Mouse (Mus musculus) CH12.LX (cell line): Measurements from ENCODE around the gene Ensa. TPM values are rescaled to one million over a fixed set of nuclear protein-coding genes. Genes with fewer than 3 reads are reported as not detected.
"Not testable (repeated sequence)": the region's sequence is repeated elsewhere in the genome, so short reads cannot be mapped to it uniquely, and the experiment has no call there.

ENCODE experiments used
- DNase-seq: peaks from one replicate; pipeline ENCODE4 v3.0.0-alpha.2; 2013; ENCODE audit errors: extremely low read depth
- H3K27ac ChIP-seq: 2 replicates; pipeline ENCODE4 v1.5.1; 2012; ENCODE audit warnings: low read depth, mild to moderate bottlenecking, control low read depth, moderate library complexity; ENCODE audit not compliant: insufficient read depth
- H3K27me3 ChIP-seq: replicated peaks from 2 replicates; pipeline ENCODE3; 2012; ENCODE audit warnings: inconsistent platforms
- H3K36me3 ChIP-seq, 2 experiments: replicated peaks in 1 of 2; 2 replicates each; pipeline versions ENCODE3 to v1.6.1; 2012; ENCODE audit warnings: inconsistent platforms in 1 of 2, low read length in 1 of 2, mild to moderate bottlenecking in 1 of 2, mixed read lengths in 1 of 2, moderate library complexity in 1 of 2; ENCODE audit not compliant: control insufficient read depth in 1 of 2, insufficient read depth in 1 of 2
- H3K4me1 ChIP-seq, 2 experiments: 2 replicates each; pipeline ENCODE4 v1.6.1; 2012; ENCODE audit warnings: inconsistent platforms in 1 of 2, moderate library complexity in 1 of 2; ENCODE audit not compliant: insufficient read depth in 2 of 2, control insufficient read depth in 1 of 2
- H3K4me2 ChIP-seq: 2 replicates; pipeline ENCODE4 v1.6.1; 2012; ENCODE audit warnings: low read depth, mild to moderate bottlenecking, control low read depth; ENCODE audit not compliant: poor library complexity, insufficient read depth, severe bottlenecking
- H3K4me3 ChIP-seq, 3 experiments: fragments of 150-350 bp in 1 of 3; sonication (generic) in 1 of 3; replicated peaks in 1 of 3; 2 replicates each; pipeline versions ENCODE3 to v1.5.1; 2011 to 2012; ENCODE audit warnings: low read depth in 2 of 3, low read length in 2 of 3, mild to moderate bottlenecking in 2 of 3, moderate library complexity in 2 of 3, control low read depth in 1 of 3, improper control_type of control experiment in 1 of 3, inconsistent platforms in 1 of 3, mixed read lengths in 1 of 3; ENCODE audit not compliant: poor library complexity in 1 of 3
- H3K79me2 ChIP-seq: replicated peaks from 2 replicates; pipeline ENCODE4 v1.6.1; 2012; ENCODE audit warnings: mild to moderate bottlenecking, moderate library complexity; ENCODE audit not compliant: control insufficient read depth, poor library complexity, insufficient read depth, severe bottlenecking; ENCODE audit errors: extremely low read depth
- H3K9ac ChIP-seq: 2 replicates; pipeline ENCODE4 v1.6.1; 2012; ENCODE audit warnings: low read depth, mild to moderate bottlenecking, control low read depth, moderate library complexity; ENCODE audit not compliant: insufficient read depth
- H3K9me3 ChIP-seq: replicated peaks from 2 replicates; pipeline ENCODE3; 2012; ENCODE audit warnings: low read length, inconsistent platforms, mixed read lengths
- CHD1 ChIP-seq: IDR thresholded peaks from 2 replicates; pipeline ENCODE4 v1.6.1; 2012; ENCODE audit warnings: low read depth, low read length, improper control_type of control experiment, inconsistent platforms
- CHD2 ChIP-seq: IDR thresholded peaks from 2 replicates; pipeline ENCODE4 v1.6.1; 2011; ENCODE audit warnings: low read length, improper control_type of control experiment
- CTCF ChIP-seq, 2 experiments: IDR thresholded peaks in 1 of 2; conservative IDR thresholded peaks in 1 of 2; 2 replicates each; pipeline ENCODE4 v1.5.1; 2011 to 2012; ENCODE audit warnings: low read depth in 2 of 2, low read length in 2 of 2, improper control_type of control experiment in 1 of 2, inconsistent platforms in 1 of 2, mild to moderate bottlenecking in 1 of 2, moderate library complexity in 1 of 2
- E2F4 ChIP-seq: IDR thresholded peaks from 2 replicates; pipeline ENCODE4 v1.6.1; 2011; ENCODE audit warnings: low read depth, low read length, improper control_type of control experiment; ENCODE audit not compliant: insufficient replicate concordance
- EP300 ChIP-seq: IDR thresholded peaks from 2 replicates; pipeline ENCODE4 v1.6.1; 2011; ENCODE audit warnings: low read length, improper control_type of control experiment
- GABPA ChIP-seq: IDR thresholded peaks from 2 replicates; pipeline ENCODE4 v1.6.1; 2012; ENCODE audit warnings: low read depth, low read length, improper control_type of control experiment, inconsistent platforms; ENCODE audit not compliant: insufficient replicate concordance
- HCFC1 ChIP-seq: IDR thresholded peaks from 2 replicates; pipeline ENCODE4 v1.6.1; 2012; ENCODE audit warnings: low read depth, mild to moderate bottlenecking, inconsistent platforms, low read length, improper control_type of control experiment
- JUND ChIP-seq: conservative IDR thresholded peaks from 2 replicates; pipeline ENCODE4 v1.6.1; 2011; ENCODE audit warnings: low read depth, low read length, improper control_type of control experiment
- MAFK ChIP-seq: IDR thresholded peaks from 2 replicates; pipeline ENCODE4 v1.6.1; 2011; ENCODE audit warnings: low read length, improper control_type of control experiment; ENCODE audit not compliant: insufficient replicate concordance
- MAX ChIP-seq: IDR thresholded peaks from 2 replicates; pipeline ENCODE4 v1.6.1; 2011; ENCODE audit warnings: low read length, improper control_type of control experiment
- MAZ ChIP-seq: IDR thresholded peaks from 2 replicates; pipeline ENCODE4 v1.6.1; 2012; ENCODE audit warnings: low read depth, mild to moderate bottlenecking, inconsistent platforms, low read length, improper control_type of control experiment, moderate library complexity
- MXI1 ChIP-seq: IDR thresholded peaks from 2 replicates; pipeline ENCODE4 v1.6.1; 2011; ENCODE audit warnings: mild to moderate bottlenecking, low read depth, low read length, improper control_type of control experiment
- NELFE ChIP-seq: IDR thresholded peaks from 2 replicates; pipeline ENCODE4 v1.6.1; 2011; ENCODE audit warnings: low read depth, low read length, improper control_type of control experiment
- PAX5 ChIP-seq: IDR thresholded peaks from 2 replicates; pipeline ENCODE4 v1.6.1; 2012; ENCODE audit warnings: low read length, inconsistent platforms, mixed read lengths
- POLR2A ChIP-seq: IDR thresholded peaks from 2 replicates; pipeline ENCODE4 v1.6.1; 2011; ENCODE audit warnings: low read depth, mild to moderate bottlenecking, improper control_type of control experiment, low read length
- POLR2AphosphoS2 ChIP-seq: IDR thresholded peaks from 2 replicates; pipeline ENCODE4 v1.6.1; 2011; ENCODE audit warnings: low read depth, low read length, improper control_type of control experiment
- RAD21 ChIP-seq: IDR thresholded peaks from 2 replicates; pipeline ENCODE4 v1.6.1; 2011; ENCODE audit warnings: low read depth, mild to moderate bottlenecking, low read length, improper control_type of control experiment, moderate library complexity
- RCOR1 ChIP-seq: conservative IDR thresholded peaks from 2 replicates; pipeline ENCODE4 v1.6.1; 2012; ENCODE audit warnings: low read depth, mild to moderate bottlenecking, inconsistent platforms, low read length, improper control_type of control experiment
- SIN3A ChIP-seq: IDR thresholded peaks from 2 replicates; pipeline ENCODE4 v1.6.1; 2012; ENCODE audit warnings: low read length, improper control_type of control experiment, inconsistent platforms
- TCF12 ChIP-seq: IDR thresholded peaks from 2 replicates; pipeline ENCODE4 v1.6.1; 2014; ENCODE audit warnings: low read depth, mild to moderate bottlenecking, inconsistent platforms, low read length, improper control_type of control experiment
- USF2 ChIP-seq: conservative IDR thresholded peaks from 2 replicates; pipeline ENCODE4 v1.6.1; 2011; ENCODE audit warnings: low read depth, low read length, improper control_type of control experiment
- ZMIZ1 ChIP-seq: IDR thresholded peaks from 2 replicates; pipeline ENCODE4 v1.6.1; 2012; ENCODE audit warnings: low read depth, mild to moderate bottlenecking, inconsistent platforms, low read length, improper control_type of control experiment
- ZNF384 ChIP-seq: IDR thresholded peaks from 2 replicates; pipeline ENCODE4 v1.6.1; 2012; ENCODE audit warnings: low read depth, low read length, improper control_type of control experiment, inconsistent platforms
- dilution Hi-C: fragments of 300-500 bp; cut with MboI; formaldehyde crosslinking; loops from 2 replicates; pipeline ENCODE4 v1.14.3; 2020; ENCODE audit warnings: low sequenced_read_pairs; ENCODE audit not compliant: extremely low pct_unique_long_range_greater_than_20kb, extremely low pct_ligation_motif_present
- in situ Hi-C: fragments of 300-500 bp; cut with MboI; formaldehyde crosslinking; loops from 3 replicates; pipeline ENCODE4 v1.14.3; 2019; ENCODE audit warnings: low sequenced_read_pairs, low pct_ligation_motif_present, low pct_unique_long_range_greater_than_20kb, mixed read lengths
- polyA plus RNA-seq: library from polyadenylated mRNA; unstranded; fragments of >175 nt; gene quantifications from 2 replicates; pipeline ENCODE4 v1.2.1, GENCODE M21; 2012; ENCODE audit warnings: low read depth; ENCODE audit not compliant: insufficient read length
- total RNA-seq, 2 experiments: library from RNA; depleted of rRNA; stranded (reverse); fragments of 300-350 nt in 1 of 2; fragments of >200 nt in 1 of 2; gene quantifications; 2 replicates each; pipeline ENCODE4 v1.2.3; 2012 to 2014

Gene Ensa
- total and polyA plus RNA-seq, 3 experiments, result 51.5 to 58.4 (median 57.8) TPM

GRCm38 (mm10) chr3:95623551-95623950, 1.2 kb upstream of the Ensa start:
- H3K4me1 ChIP-seq, result peaks cover 2 to 37% of the 10 kb centered on the region in 2 experiments; a peak in 3 of 4 replicates
- peaks cover 17 to 40% of the 10 kb centered on the region in 2 experiments for H3K36me3 ChIP-seq
- no peak overlapping the region for H3K9ac ChIP-seq
- H3K4me2 ChIP-seq, result no peak overlapping the region
- H3K9me3 ChIP-seq, result no peaks in the 10 kb centered on the region
- H3K4me3 ChIP-seq, result no peak overlapping the region
- peaks cover 32% of the 10 kb centered on the region for H3K79me2 ChIP-seq
- dilution Hi-C loops, result no loop called here
- H3K27ac ChIP-seq, result no peak overlapping the region
- in situ Hi-C loops, result no loop called here
- H3K27me3 ChIP-seq, result no peaks in the 10 kb centered on the region
- TF ChIP-seq MAFK (no peak), MAX (no peak), POLR2AphosphoS2 (no peak), CHD2 (no peak), HCFC1 (no peak), SIN3A (no peak), RAD21 (no peak), TCF12 (no peak), CTCF (conservative IDR thresholded peaks at IDR 0.05 in 1 of 2, IDR thresholded peaks at IDR 0.05 in 1 of 2; ENCODE audit: low read depth in 2 of 2, low read length in 2 of 2) (no peak)
- TF ChIP-seq, all 38 proteins: peak for 0
- no peak for DNase-seq

- H3K36me3 ChIP-seq, result peaks cover 22 to 43% of the 10 kb centered on the region in 2 experiments
- peaks cover 35% of the 10 kb centered on the region for H3K79me2 ChIP-seq
- dilution Hi-C loops, DNase-seq, in situ Hi-C loops, H3K27ac ChIP-seq, H3K9me3 ChIP-seq, H3K27me3 ChIP-seq: not testable (repeated sequence)
- H3K4me1 ChIP-seq, result peaks cover 2 to 42% of the 10 kb centered on the region in 2 experiments; a peak in 3 of 4 replicates
- peak overlapping the region in 2 of 3 experiments; percentile 56 to 73 for H3K4me3 ChIP-seq
- peak overlapping the region; percentile 67; the same call in 1 of the 2 replicates for H3K4me2 ChIP-seq
- H3K9ac ChIP-seq, result peak overlapping the region; percentile 63; the same call in 1 of the 2 replicates
Observed at GRCm38 (mm10) chr3:95623991-95624515, 740 bp upstream of the Ensa start.

GRCm38 (mm10) chr3:95627763-95628162, 3.0 kb downstream of the Ensa start:
- H3K36me3 ChIP-seq, result peaks cover 47 to 63% of the 10 kb centered on the region in 2 experiments

More at GRCm38 (mm10) chr3:95627763-95628162, 3.0 kb downstream of the Ensa start:
- in situ Hi-C loops, result no loop called here
- DNase-seq, result no peak
- dilution Hi-C loops, result no loop called here
- Histone ChIP-seq H3K4me2 (0 out of 2 replicates have a peak overlapping the region, but pooled peaks have one; percentile 9), H3K4me1 (peaks cover 7 to 71% of the 10 kb centered on the region in 2 experiments), H3K9ac (no peak overlapping the region), H3K27ac (no peak overlapping the region), H3K27me3 (no peaks in the 10 kb centered on the region), H3K79me2 (peaks cover 51% of the 10 kb centered on the region), H3K9me3 (no peaks in the 10 kb centered on the region), H3K4me3 (no peak overlapping the region)
- TF ChIP-seq MAZ (no peak), GABPA (no peak), JUND (no peak), MXI1 (no peak), E2F4 (no peak), PAX5 (no peak), USF2 (no peak), EP300 (no peak), CHD1 (no peak), ZNF384 (no peak), POLR2A (no peak), ZMIZ1 (no peak), NELFE (no peak), RAD21 (no peak), RCOR1 (no peak)
